Mouse (Mus musculus) MEL (cell line): ENCODE data around the gene Sept9. TPM values are rescaled to one million over a fixed set of nuclear protein-coding genes. Genes with fewer than 3 reads are reported as not detected.

Source experiments
- DNase-seq: peaks from one replicate; pipeline ENCODE4 v3.0.0; 2011; ENCODE audit warnings: low read depth, low spot score
- H3K27ac ChIP-seq: 2 replicates; pipeline ENCODE4 v1.5.1; 2012; ENCODE audit warnings: low read depth, mild to moderate bottlenecking, control low read depth, low read length, moderate library complexity; ENCODE audit not compliant: control insufficient read depth
- H3K27me3 ChIP-seq, 2 experiments: fragments of 150-350 bp in 1 of 2; sonication (generic) in 1 of 2; 2 replicates each; pipeline ENCODE4 v1.6.1; 2012; ENCODE audit warnings: low read length in 2 of 2, mild to moderate bottlenecking in 2 of 2, improper control_type of control experiment in 1 of 2, moderate library complexity in 1 of 2; ENCODE audit not compliant: insufficient read depth in 2 of 2, control insufficient read depth in 1 of 2
- H3K36me3 ChIP-seq, 2 experiments: 2 replicates each; pipeline ENCODE4 v1.6.1; 2012 to 2014; ENCODE audit warnings: low read length in 2 of 2, improper control_type of control experiment in 1 of 2, inconsistent platforms in 1 of 2, mild to moderate bottlenecking in 1 of 2; ENCODE audit not compliant: insufficient read depth in 2 of 2, control insufficient read depth in 1 of 2
- H3K4me1 ChIP-seq, 2 experiments: fragments of 150-350 bp in 1 of 2; sonication (generic) in 1 of 2; 2 replicates each; pipeline ENCODE4 v1.6.1; 2012; ENCODE audit warnings: low read length in 2 of 2, improper control_type of control experiment in 1 of 2, mild to moderate bottlenecking in 1 of 2; ENCODE audit not compliant: insufficient read depth in 2 of 2, control insufficient read depth in 1 of 2
- H3K4me3 ChIP-seq, 2 experiments: fragments of 150-350 bp in 1 of 2; sonication (generic) in 1 of 2; 2 replicates each; pipeline ENCODE4 v1.5.1; 2012; ENCODE audit warnings: low read depth in 2 of 2, low read length in 2 of 2, mild to moderate bottlenecking in 2 of 2, moderate library complexity in 2 of 2, control low read depth in 1 of 2, improper control_type of control experiment in 1 of 2; ENCODE audit not compliant: control insufficient read depth in 1 of 2, insufficient read depth in 1 of 2
- H3K79me2 ChIP-seq: 2 replicates; pipeline ENCODE4 v1.6.1; 2012; ENCODE audit warnings: mild to moderate bottlenecking, low read length, moderate library complexity; ENCODE audit not compliant: control insufficient read depth, poor library complexity, insufficient read depth
- H3K9ac ChIP-seq: 2 replicates; pipeline ENCODE4 v1.6.1; 2012; ENCODE audit warnings: low read depth, mild to moderate bottlenecking, control low read depth, low read length, moderate library complexity; ENCODE audit not compliant: control insufficient read depth, poor library complexity, severe bottlenecking
- H3K9me3 ChIP-seq: fragments of 150-350 bp; sonication (generic); replicated peaks from 2 replicates; pipeline ENCODE4 v1.6.1; 2012; ENCODE audit warnings: mild to moderate bottlenecking, low read length, improper control_type of control experiment, moderate library complexity; ENCODE audit not compliant: insufficient read depth
- CTCF ChIP-seq, 3 experiments: IDR thresholded peaks in 2 of 3; conservative IDR thresholded peaks in 1 of 3; 2 replicates each; pipeline ENCODE4 v1.5.1; 2011 to 2012; ENCODE audit warnings: low read length in 3 of 3, low read depth in 2 of 3, mild to moderate bottlenecking in 2 of 3, improper control_type of control experiment in 1 of 3, inconsistent platforms in 1 of 3, mixed read lengths in 1 of 3, moderate library complexity in 1 of 3; ENCODE audit not compliant: control insufficient read depth in 1 of 3, insufficient read depth in 1 of 3, poor library complexity in 1 of 3, severe bottlenecking in 1 of 3
- E2F4 ChIP-seq: IDR thresholded peaks from 2 replicates; pipeline ENCODE4 v1.6.1; 2011; ENCODE audit warnings: low read depth, low read length, improper control_type of control experiment, borderline replicate concordance
- ETS1 ChIP-seq: IDR thresholded peaks from 2 replicates; pipeline ENCODE4 v1.6.1; 2012; ENCODE audit warnings: low read depth, mild to moderate bottlenecking, inconsistent platforms, low read length, improper control_type of control experiment, moderate library complexity
- GABPA ChIP-seq: IDR thresholded peaks from 2 replicates; pipeline ENCODE4 v1.6.1; 2012; ENCODE audit warnings: low read depth, mild to moderate bottlenecking, inconsistent platforms, low read length, improper control_type of control experiment, moderate library complexity
- HCFC1 ChIP-seq: IDR thresholded peaks from 2 replicates; pipeline ENCODE4 v1.6.1; 2012; ENCODE audit warnings: low read depth, mild to moderate bottlenecking, inconsistent platforms, low read length, improper control_type of control experiment, moderate library complexity
- JUND ChIP-seq: IDR thresholded peaks from 2 replicates; pipeline ENCODE4 v1.6.1; 2011; ENCODE audit warnings: low read depth, mild to moderate bottlenecking, improper control_type of control experiment, low read length
- KAT2A ChIP-seq: conservative IDR thresholded peaks from 2 replicates; pipeline ENCODE4 v1.6.1; 2012; ENCODE audit warnings: low read depth, low read length, improper control_type of control experiment, inconsistent platforms
- MAZ ChIP-seq: IDR thresholded peaks from 2 replicates; pipeline ENCODE4 v1.6.1; 2012; ENCODE audit warnings: low read depth, mild to moderate bottlenecking, inconsistent platforms, low read length, improper control_type of control experiment
- MXI1 ChIP-seq: IDR thresholded peaks from 2 replicates; pipeline ENCODE4 v1.6.1; 2011; ENCODE audit warnings: mild to moderate bottlenecking, low read depth, low read length, improper control_type of control experiment
- MYC ChIP-seq: IDR thresholded peaks from 2 replicates; pipeline ENCODE4 v1.6.1; 2011; ENCODE audit warnings: low read depth, mild to moderate bottlenecking, low read length, improper control_type of control experiment, moderate library complexity
- NELFE ChIP-seq: IDR thresholded peaks from 2 replicates; pipeline ENCODE4 v1.6.1; 2011; ENCODE audit warnings: low read depth, low read length, improper control_type of control experiment
- POLR2AphosphoS2 ChIP-seq: IDR thresholded peaks from 2 replicates; pipeline ENCODE4 v1.6.1; 2011; ENCODE audit warnings: low read length, improper control_type of control experiment
- RAD21 ChIP-seq: IDR thresholded peaks from 2 replicates; pipeline ENCODE4 v1.6.1; 2011; ENCODE audit warnings: mild to moderate bottlenecking, low read depth, low read length, improper control_type of control experiment
- RCOR1 ChIP-seq: IDR thresholded peaks from 2 replicates; pipeline ENCODE4 v1.6.1; 2012; ENCODE audit warnings: low read depth, mild to moderate bottlenecking, inconsistent platforms, low read length, improper control_type of control experiment
- SMC3 ChIP-seq: IDR thresholded peaks from 2 replicates; pipeline ENCODE4 v1.6.1; 2011; ENCODE audit warnings: low read depth, low read length, improper control_type of control experiment
- TAL1 ChIP-seq: IDR thresholded peaks from 2 replicates; pipeline ENCODE4 v1.6.1; 2012; ENCODE audit warnings: mild to moderate bottlenecking, inconsistent platforms, low read length, moderate library complexity, mixed read lengths
- TCF12 ChIP-seq: IDR thresholded peaks from 2 replicates; pipeline ENCODE4 v1.6.1; 2014; ENCODE audit warnings: low read depth, mild to moderate bottlenecking, inconsistent platforms, low read length, improper control_type of control experiment, moderate library complexity
- USF1 ChIP-seq: IDR thresholded peaks from 2 replicates; pipeline ENCODE4 v1.6.1; 2014; ENCODE audit warnings: low read depth, mild to moderate bottlenecking, inconsistent platforms, low read length, improper control_type of control experiment, moderate library complexity
- USF2 ChIP-seq, 2 experiments: IDR thresholded peaks; 2 replicates each; pipeline ENCODE4 v1.6.1; 2011 to 2012; ENCODE audit warnings: improper control_type of control experiment in 2 of 2, low read length in 2 of 2, borderline replicate concordance in 1 of 2, inconsistent platforms in 1 of 2, low read depth in 1 of 2, mild to moderate bottlenecking in 1 of 2; ENCODE audit not compliant: insufficient read depth in 1 of 2
- ZC3H11A ChIP-seq: IDR thresholded peaks from 2 replicates; pipeline ENCODE4 v1.6.1; 2012; ENCODE audit warnings: low read depth, mild to moderate bottlenecking, inconsistent platforms, low read length, improper control_type of control experiment
- ZKSCAN1 ChIP-seq: IDR thresholded peaks from 2 replicates; pipeline ENCODE4 v1.6.1; 2012; ENCODE audit warnings: low read depth, mild to moderate bottlenecking, inconsistent platforms, low read length, improper control_type of control experiment, moderate library complexity
- polyA plus RNA-seq, 2 experiments: library from polyadenylated mRNA; stranded (reverse) in 1 of 2; unstranded in 1 of 2; fragments of >175 nt in 1 of 2; fragments of >200 nt in 1 of 2; gene quantifications; 2 replicates each; pipeline versions ENCODE4 v1.2.1 to v1.2.4; 2012; ENCODE audit warnings: low replicate concordance in 2 of 2, low read depth in 1 of 2; ENCODE audit not compliant: insufficient read length in 2 of 2, insufficient read depth in 1 of 2, missing spikeins in 1 of 2
- total RNA-seq: library from RNA; depleted of rRNA; stranded (reverse); fragments of 300-350 nt; gene quantifications from 2 replicates; pipeline ENCODE4 v1.2.3, GENCODE M21; 2012

Sept9 gene
- total and polyA plus RNA-seq, 3 experiments, result 49.7 to 196 (median 163) TPM

- no peaks in the 10 kb centered on the region for H3K79me2 ChIP-seq
- H3K4me1 ChIP-seq, result no peaks in the 10 kb centered on the region
- no peak overlapping the region for H3K27ac ChIP-seq
- no peak for DNase-seq
- no peaks in the 10 kb centered on the region for H3K36me3 ChIP-seq
- TF ChIP-seq E2F4, result no peak
- no peak for TF ChIP-seq POLR2AphosphoS2
- no peak for TF ChIP-seq ZKSCAN1
- TF ChIP-seq TCF12, result no peak
- TF ChIP-seq KAT2A, result no peak
- TF ChIP-seq MAZ, result no peak
- TF ChIP-seq SMC3, result no peak
- TF ChIP-seq GABPA, result no peak
- no peak overlapping the region for H3K9ac ChIP-seq
- H3K27me3 ChIP-seq, result peaks cover 5 to 6% of the 10 kb centered on the region in 2 experiments
- no peak overlapping the region for H3K4me3 ChIP-seq
- no peaks in the 10 kb centered on the region for H3K9me3 ChIP-seq
Observed at GRCm38 (mm10) chr11:117398191-117398590, 198.7 kb downstream of the Sept9 start.

DNA sequence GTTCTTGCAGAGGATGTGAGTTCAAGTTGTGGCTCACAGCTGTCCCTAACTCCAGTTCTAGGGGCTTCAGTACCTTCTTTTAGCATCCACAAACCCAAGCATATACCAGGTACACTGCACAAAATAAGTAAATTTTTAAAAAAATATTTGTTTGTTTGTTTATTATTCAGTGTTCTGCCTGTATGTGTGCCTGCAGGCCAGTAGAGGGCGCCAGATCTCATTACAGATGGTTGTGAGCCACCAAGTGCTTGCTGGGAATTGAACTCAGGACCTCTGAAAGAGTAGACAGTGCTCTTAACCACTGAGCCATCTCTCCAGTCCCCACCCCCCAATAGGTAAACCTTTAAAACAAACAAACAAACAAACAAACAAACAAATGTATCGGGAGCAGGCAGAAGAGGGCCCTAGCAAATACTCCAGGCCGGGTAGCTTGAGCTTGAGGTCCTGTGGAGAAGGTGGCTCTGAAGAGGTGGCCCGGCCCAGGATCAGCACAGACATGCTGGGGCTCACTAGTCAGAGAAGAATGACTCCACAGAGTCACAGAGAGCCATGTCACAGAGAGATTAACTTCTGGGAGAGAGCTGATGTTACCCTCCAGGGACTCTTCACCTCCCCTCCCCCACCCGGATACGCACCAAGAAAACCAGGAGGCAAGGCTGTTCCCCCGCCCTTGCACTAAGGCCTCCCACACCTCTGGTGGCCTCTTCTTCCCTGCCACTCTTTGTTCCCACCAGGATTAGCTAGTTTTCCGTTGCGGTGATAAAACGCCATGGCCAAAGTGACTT lies 202.3 kb downstream of the Sept9 start:
- H3K79me2 ChIP-seq, result no peaks in the 10 kb centered on the region
- no peak for TF ChIP-seq MXI1
- no peak for TF ChIP-seq MYC
- TF ChIP-seq NELFE, result no peak
- TF ChIP-seq POLR2AphosphoS2, result no peak
- no peak for TF ChIP-seq ETS1
- no peak for TF ChIP-seq USF2 (IDR thresholded peaks at IDR 0.05; ENCODE audit: borderline replicate concordance in 1 of 2, insufficient read depth in 1 of 2, low read depth in 1 of 2, low read length in 2 of 2)
- TF ChIP-seq JUND, result no peak
- no peak for TF ChIP-seq RCOR1
- TF ChIP-seq KAT2A, result no peak
- TF ChIP-seq USF1, result no peak
- no peak for TF ChIP-seq MAZ
- no peak for TF ChIP-seq HCFC1
- TF ChIP-seq CTCF (IDR thresholded peaks at IDR 0.05 in 2 of 3, conservative IDR thresholded peaks at IDR 0.05 in 1 of 3; ENCODE audit: control insufficient read depth in 1 of 3, insufficient read depth in 1 of 3, low read depth in 2 of 3, low read length in 3 of 3, poor library complexity in 1 of 3, severe bottlenecking in 1 of 3), result peak; percentile 56 to 68 (median 60)
- TF ChIP-seq ZKSCAN1, result no peak
- TF ChIP-seq SMC3, result peak; percentile 40
- peak; percentile 47 for TF ChIP-seq RAD21
- TF ChIP-seq TAL1, result no peak
- TF ChIP-seq ZC3H11A, result 0 out of 2 replicates have a peak, but pooled peaks have one; percentile 24
- peaks cover 7 to 8% of the 10 kb centered on the region in 2 experiments for H3K27me3 ChIP-seq

More for the DNA sequence above, 202.3 kb downstream of the Sept9 start:
- H3K27ac ChIP-seq, result no peak overlapping the region
- DNase-seq, result peak; percentile 39
- H3K9ac ChIP-seq, result no peak overlapping the region
- no peaks in the 10 kb centered on the region for H3K9me3 ChIP-seq
- no peak overlapping the region for H3K4me3 ChIP-seq
- H3K36me3 ChIP-seq, result no peaks in the 10 kb centered on the region
- no peaks in the 10 kb centered on the region for H3K4me1 ChIP-seq
